Mouse (Mus musculus): ENCODE measurements around the gene Nobox. TPM values are rescaled to one million over a fixed set of nuclear protein-coding genes. Genes with fewer than 3 reads are reported as not detected.

The Nobox gene
- not detected in 2 replicates for polyA plus RNA-seq (2014; fragmentation: Nextera tagmentation; extraction: Ambion mirVana)

DNA sequence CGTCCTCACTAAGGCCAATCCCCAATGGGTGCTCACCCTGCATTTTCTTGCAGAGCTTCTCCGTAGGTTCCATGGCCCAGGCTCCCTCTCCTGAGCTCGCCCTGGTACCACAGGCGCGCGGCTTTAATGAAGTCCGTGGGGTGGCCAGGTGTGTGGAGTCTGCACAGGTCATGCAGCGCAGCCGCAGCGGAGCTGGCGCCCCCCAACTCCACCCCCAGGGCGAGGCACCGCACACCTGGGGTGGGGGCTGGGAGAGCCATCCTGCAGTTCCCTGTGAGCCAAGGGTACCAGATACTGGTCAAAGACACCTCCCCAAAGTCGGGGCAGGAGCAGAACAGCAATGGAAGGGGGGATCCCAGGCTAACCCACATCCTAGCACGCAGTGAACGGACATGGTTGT is at the start of gene Nobox:
Gene Nobox, minus strand, starts transcription at position 101 of the 400 bp plus-strand sequence.
- peak; percentile 23; the same call in 1 of the 2 replicates for ATAC-seq (ENCODE audit: low FRiP score)
- H3K4me3 ChIP-seq (replicated peaks; ENCODE audit: low read length), result no peak within 1 kb of the TSS
- H3K36me3 ChIP-seq (replicated peaks; ENCODE audit: control insufficient read depth, insufficient read depth), result no peaks in the 10 kb centered on the region
- DNase-seq (ENCODE audit: low spot score), result no peak
- H3K4me1 ChIP-seq (replicated peaks; ENCODE audit: control insufficient read depth, insufficient read depth, low read length), result no peaks in the 10 kb centered on the region
- no peaks in the 10 kb centered on the region for H3K9me3 ChIP-seq (ENCODE audit: control insufficient read depth, low read length)
- no peak within 1 kb of the TSS for H3K4me2 ChIP-seq (replicated peaks)
- H3K27ac ChIP-seq, result no peak within 1 kb of the TSS
- H3K9ac ChIP-seq, result no peak within 1 kb of the TSS
- WGBS, result 68% methylated on average over 16 of the region's 16 CpGs
- no peaks in the 10 kb centered on the region for H3K27me3 ChIP-seq (ENCODE audit: control insufficient read depth, insufficient read depth, low read length)

DNA sequence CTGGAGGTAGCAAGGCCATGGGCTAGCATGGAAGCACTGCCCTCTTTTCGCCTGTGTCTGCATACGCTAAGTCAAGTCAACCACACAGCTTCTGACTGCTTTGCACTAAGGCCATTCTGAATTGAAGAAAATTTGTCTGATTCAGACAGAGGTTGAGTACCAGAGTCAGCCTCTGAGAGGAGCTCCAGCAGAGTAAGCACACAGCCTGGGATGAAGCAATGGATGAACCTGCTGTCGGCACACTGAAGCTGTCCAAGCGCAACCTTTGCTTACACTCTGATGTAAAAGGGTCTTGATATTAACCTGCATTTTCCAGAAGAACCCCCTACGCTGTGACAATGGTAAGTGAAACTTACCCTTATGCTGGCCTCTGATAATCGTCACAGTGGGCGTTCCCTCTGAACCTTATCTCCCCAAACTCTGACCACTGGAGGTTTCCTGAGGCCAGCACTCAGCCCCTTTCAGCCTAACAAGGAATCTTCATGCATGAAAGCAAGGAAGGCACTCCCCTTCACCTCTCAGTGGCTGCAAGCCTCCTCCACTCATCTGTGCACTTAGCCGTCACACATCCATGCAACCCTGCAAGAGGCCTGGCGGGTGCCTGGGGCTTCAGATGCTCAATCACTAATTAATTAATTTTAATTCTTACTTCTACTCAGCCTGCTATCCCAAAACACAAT is 45.3 kb upstream of the Nobox start:
- Histone ChIP-seq H3K9me3 (ENCODE audit: control insufficient read depth, low read length) (no peaks in the 10 kb centered on the region), H3K27ac (no peak overlapping the region), H3K4me3 (replicated peaks; ENCODE audit: low read length) (no peak overlapping the region), H3K4me1 (replicated peaks; ENCODE audit: control insufficient read depth, insufficient read depth, low read length) (no peaks in the 10 kb centered on the region), H3K36me3 (replicated peaks; ENCODE audit: control insufficient read depth, insufficient read depth) (no peaks in the 10 kb centered on the region), H3K4me2 (replicated peaks) (no peak overlapping the region), H3K9ac (no peak overlapping the region), H3K27me3 (ENCODE audit: control insufficient read depth, insufficient read depth, low read length) (no peaks in the 10 kb centered on the region)
- ATAC-seq (ENCODE audit: low FRiP score) (peak; percentile 62; the same call in 1 of the 2 replicates), DNase-seq (ENCODE audit: low spot score) (no peak)
- 75% methylated on average over 9 of the region's 9 CpGs for WGBS

DNA sequence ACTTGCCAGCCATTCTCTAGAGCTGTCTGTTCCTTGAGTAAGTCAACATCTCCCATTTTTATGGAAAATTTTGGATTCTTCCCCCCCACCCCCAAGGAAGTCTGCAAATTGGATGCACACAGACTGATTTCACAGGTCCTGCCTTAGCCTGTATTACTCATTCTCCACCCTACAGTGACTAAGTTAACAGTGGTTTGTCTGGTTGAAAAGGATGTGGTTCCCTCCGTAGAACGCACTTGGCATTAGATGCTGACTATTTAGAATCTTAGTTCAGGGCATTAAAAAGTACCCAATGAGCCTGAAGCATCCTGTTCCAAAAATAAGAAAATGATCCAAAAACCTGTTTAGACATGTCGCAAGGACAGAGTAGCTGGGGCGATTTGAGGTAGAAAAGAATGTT is 44.1 kb upstream of the Nobox start:
- Histone ChIP-seq H3K9ac (no peak overlapping the region), H3K27ac (no peak overlapping the region), H3K9me3 (ENCODE audit: control insufficient read depth, low read length) (no peaks in the 10 kb centered on the region), H3K4me2 (replicated peaks) (no peak overlapping the region), H3K36me3 (replicated peaks; ENCODE audit: control insufficient read depth, insufficient read depth) (no peaks in the 10 kb centered on the region), H3K4me1 (replicated peaks; ENCODE audit: control insufficient read depth, insufficient read depth, low read length) (no peaks in the 10 kb centered on the region), H3K27me3 (ENCODE audit: control insufficient read depth, insufficient read depth, low read length) (no peaks in the 10 kb centered on the region), H3K4me3 (replicated peaks; ENCODE audit: low read length) (no peak overlapping the region)
- ATAC-seq (ENCODE audit: low FRiP score) (no peak), DNase-seq (ENCODE audit: low spot score) (no peak)
- WGBS, result 92% methylated on average over 4 of the region's 4 CpGs

DNA sequence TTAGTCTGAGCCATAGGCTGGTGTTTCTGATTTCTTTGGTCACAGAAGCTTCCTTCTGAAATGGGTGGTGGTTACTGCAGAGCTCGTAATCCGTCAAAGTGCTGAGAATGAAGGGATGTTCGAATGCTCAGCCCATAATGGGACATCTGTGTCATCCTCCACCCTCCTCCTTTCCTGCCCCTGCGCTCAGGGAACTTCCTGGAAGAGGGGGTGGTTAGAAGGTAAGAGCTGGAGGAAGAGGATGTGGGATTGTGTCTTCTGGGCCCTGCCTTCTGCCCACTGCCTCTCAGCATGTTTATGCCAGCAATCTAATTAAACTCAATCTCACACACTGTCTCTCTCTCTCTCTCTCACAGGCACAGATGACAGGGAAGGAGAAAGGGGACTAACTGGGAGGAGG is 39.7 kb upstream of the Nobox start:
- Histone ChIP-seq H3K4me2 (replicated peaks) (no peak overlapping the region), H3K9ac (no peak overlapping the region), H3K36me3 (replicated peaks; ENCODE audit: control insufficient read depth, insufficient read depth) (no peaks in the 10 kb centered on the region), H3K4me1 (replicated peaks; ENCODE audit: control insufficient read depth, insufficient read depth, low read length) (no peaks in the 10 kb centered on the region), H3K9me3 (ENCODE audit: control insufficient read depth, low read length) (no peaks in the 10 kb centered on the region), H3K27ac (no peak overlapping the region), H3K27me3 (ENCODE audit: control insufficient read depth, insufficient read depth, low read length) (no peaks in the 10 kb centered on the region), H3K4me3 (replicated peaks; ENCODE audit: low read length) (no peak overlapping the region)
- 75% methylated on average over 4 of the region's 4 CpGs for WGBS
- no peak for ATAC-seq (ENCODE audit: low FRiP score)
- no peak for DNase-seq (ENCODE audit: low spot score)

DNA sequence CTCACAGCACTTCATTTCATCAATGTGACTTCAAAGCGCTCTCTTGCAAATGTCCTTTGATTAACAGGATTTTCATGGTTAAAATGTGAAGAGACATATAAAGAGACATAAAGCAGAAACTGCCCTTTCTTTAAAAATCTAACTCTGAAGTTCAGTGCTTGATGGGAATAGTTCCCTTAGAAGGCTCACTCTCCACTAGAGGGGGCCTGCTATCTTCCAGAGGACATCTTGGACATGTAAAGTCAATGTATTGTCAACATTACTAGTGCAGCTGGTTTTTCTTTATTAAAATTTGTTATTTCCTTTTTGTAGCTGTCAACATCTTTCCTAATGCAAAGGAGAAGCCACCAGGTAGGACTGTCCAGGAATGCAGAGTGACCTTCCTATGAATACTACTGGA is 38.3 kb upstream of the Nobox start:
- no peak overlapping the region for H3K27ac ChIP-seq
- no peak overlapping the region for H3K4me2 ChIP-seq (replicated peaks)
- H3K4me1 ChIP-seq (replicated peaks; ENCODE audit: control insufficient read depth, insufficient read depth, low read length), result no peaks in the 10 kb centered on the region
- WGBS, result 91% methylated on average over 1 of the region's 1 CpGs
- no peaks in the 10 kb centered on the region for H3K9me3 ChIP-seq (ENCODE audit: control insufficient read depth, low read length)
- no peaks in the 10 kb centered on the region for H3K36me3 ChIP-seq (replicated peaks; ENCODE audit: control insufficient read depth, insufficient read depth)
- no peak overlapping the region for H3K9ac ChIP-seq
- DNase-seq (ENCODE audit: low spot score) (no peak), ATAC-seq (ENCODE audit: low FRiP score) (no peak)
- no peaks in the 10 kb centered on the region for H3K27me3 ChIP-seq (ENCODE audit: control insufficient read depth, insufficient read depth, low read length)
- H3K4me3 ChIP-seq (replicated peaks; ENCODE audit: low read length), result no peak overlapping the region

DNA sequence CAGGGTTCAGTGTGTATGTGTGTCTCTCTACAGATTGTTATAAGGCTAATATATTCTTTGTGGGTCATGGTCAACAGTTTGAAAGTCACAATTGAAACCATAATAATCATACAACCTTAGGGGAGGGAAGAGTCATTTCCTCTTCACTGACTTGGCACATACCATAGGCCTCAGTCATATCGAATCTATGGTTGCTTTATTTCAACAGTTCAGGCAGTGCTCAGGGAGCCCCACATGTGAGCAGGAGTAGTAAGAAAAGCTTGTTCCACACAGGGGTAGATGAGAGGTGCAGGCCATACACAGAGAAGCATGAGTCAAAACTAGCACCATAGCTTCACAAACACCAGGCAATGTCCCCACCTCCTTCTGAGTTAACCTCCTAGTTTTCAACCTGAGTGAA is 33.7 kb upstream of the Nobox start:
- Histone ChIP-seq H3K9me3 (ENCODE audit: control insufficient read depth, low read length) (no peaks in the 10 kb centered on the region), H3K4me1 (replicated peaks; ENCODE audit: control insufficient read depth, insufficient read depth, low read length) (no peaks in the 10 kb centered on the region), H3K4me3 (replicated peaks; ENCODE audit: low read length) (no peak overlapping the region), H3K36me3 (replicated peaks; ENCODE audit: control insufficient read depth, insufficient read depth) (no peaks in the 10 kb centered on the region), H3K27ac (no peak overlapping the region), H3K9ac (no peak overlapping the region), H3K4me2 (replicated peaks) (no peak overlapping the region), H3K27me3 (ENCODE audit: control insufficient read depth, insufficient read depth, low read length) (no peaks in the 10 kb centered on the region)
- WGBS, result 82% methylated on average over 1 of the region's 1 CpGs
- DNase-seq (ENCODE audit: low spot score), result no peak
- no peak for ATAC-seq (ENCODE audit: low FRiP score)

DNA sequence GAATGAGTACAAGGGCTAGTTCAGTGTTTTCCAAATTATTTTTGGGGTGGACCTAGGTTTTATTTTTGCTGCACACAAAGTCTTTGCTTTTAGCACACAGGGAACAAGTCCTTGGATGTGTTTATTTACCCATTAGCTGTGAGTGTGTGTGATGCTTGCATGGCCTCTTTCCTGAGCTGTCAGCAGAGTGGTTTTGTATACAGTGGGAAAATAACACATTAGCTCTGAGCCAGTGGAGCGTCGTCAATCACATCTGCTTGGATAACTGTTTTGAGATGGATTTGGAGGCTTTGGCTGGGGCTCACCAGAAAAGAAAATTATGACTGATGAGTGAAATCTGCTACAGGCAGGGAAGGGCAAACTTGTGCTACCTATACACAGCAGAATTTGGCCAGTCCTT is 33.0 kb upstream of the Nobox start:
- Histone ChIP-seq H3K36me3 (replicated peaks; ENCODE audit: control insufficient read depth, insufficient read depth) (no peaks in the 10 kb centered on the region), H3K4me1 (replicated peaks; ENCODE audit: control insufficient read depth, insufficient read depth, low read length) (peaks cover 5% of the 10 kb centered on the region; the same call in 1 of the 2 replicates), H3K9me3 (ENCODE audit: control insufficient read depth, low read length) (no peaks in the 10 kb centered on the region), H3K4me3 (replicated peaks; ENCODE audit: low read length) (no peak overlapping the region), H3K9ac (no peak overlapping the region), H3K27ac (no peak overlapping the region), H3K4me2 (replicated peaks) (no peak overlapping the region), H3K27me3 (ENCODE audit: control insufficient read depth, insufficient read depth, low read length) (no peaks in the 10 kb centered on the region)
- no peak; the same call in 1 of the 2 replicates for ATAC-seq (ENCODE audit: low FRiP score)
- 63% methylated on average over 2 of the region's 2 CpGs for WGBS
- no peak for DNase-seq (ENCODE audit: low spot score)

DNA sequence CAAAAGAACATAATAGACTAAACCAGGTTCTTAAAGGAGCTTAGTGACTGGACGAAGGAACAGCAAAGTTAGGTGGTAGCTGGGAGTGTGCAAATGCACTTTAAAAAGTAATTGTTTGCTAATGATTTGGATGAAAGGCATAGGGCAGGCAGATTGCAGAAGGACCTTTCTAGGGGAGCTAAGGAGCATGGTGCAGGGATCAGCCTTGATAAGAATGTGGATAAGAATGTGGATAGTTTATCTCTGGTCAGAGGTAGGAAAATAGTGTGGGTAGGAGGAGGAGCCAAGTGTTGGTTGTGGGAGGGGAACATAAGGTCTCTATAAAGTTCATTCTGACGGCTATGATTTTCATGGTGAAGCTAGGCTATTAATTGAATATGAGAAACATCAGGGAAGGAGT is 29.4 kb upstream of the Nobox start:
- Histone ChIP-seq H3K4me2 (replicated peaks) (no peak overlapping the region), H3K27ac (no peak overlapping the region), H3K9ac (no peak overlapping the region), H3K4me3 (replicated peaks; ENCODE audit: low read length) (no peak overlapping the region), H3K4me1 (replicated peaks; ENCODE audit: control insufficient read depth, insufficient read depth, low read length) (peaks cover 7% of the 10 kb centered on the region; the same call in 1 of the 2 replicates), H3K27me3 (ENCODE audit: control insufficient read depth, insufficient read depth, low read length) (no peaks in the 10 kb centered on the region), H3K9me3 (ENCODE audit: control insufficient read depth, low read length) (no peaks in the 10 kb centered on the region), H3K36me3 (replicated peaks; ENCODE audit: control insufficient read depth, insufficient read depth) (no peaks in the 10 kb centered on the region)
- 70% methylated on average over 2 of the region's 2 CpGs for WGBS
- ATAC-seq (ENCODE audit: low FRiP score), result no peak
- no peak for DNase-seq (ENCODE audit: low spot score)

DNA sequence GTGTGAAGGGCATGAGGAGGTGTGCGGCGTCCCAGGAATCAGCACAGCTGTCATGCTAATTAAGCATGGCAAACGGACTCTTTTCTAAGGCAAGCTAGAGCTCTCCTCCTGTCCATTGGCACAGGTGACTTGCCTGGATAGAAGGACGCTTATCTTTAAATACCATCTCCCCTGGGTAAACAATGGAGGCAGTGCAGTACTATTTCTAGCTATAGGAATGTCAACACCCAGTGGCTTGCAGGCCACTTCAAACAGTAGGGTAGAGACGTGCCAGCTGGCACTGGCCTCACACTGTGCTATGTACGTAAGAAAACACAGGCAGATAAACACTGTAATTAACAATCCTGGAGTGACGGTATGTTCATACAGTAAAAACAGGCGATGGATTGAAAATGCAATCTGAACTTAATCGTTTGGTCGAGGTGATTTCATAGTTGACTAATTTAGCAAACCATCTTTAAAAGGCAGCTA is 28.2 kb upstream of the Nobox start:
- Histone ChIP-seq H3K4me2 (replicated peaks) (no peak overlapping the region), H3K4me1 (replicated peaks; ENCODE audit: control insufficient read depth, insufficient read depth, low read length) (peaks cover 11% of the 10 kb centered on the region; the same call in 1 of the 2 replicates), H3K4me3 (replicated peaks; ENCODE audit: low read length) (no peak overlapping the region), H3K9me3 (ENCODE audit: control insufficient read depth, low read length) (no peaks in the 10 kb centered on the region), H3K36me3 (replicated peaks; ENCODE audit: control insufficient read depth, insufficient read depth) (no peaks in the 10 kb centered on the region), H3K9ac (no peak overlapping the region), H3K27me3 (ENCODE audit: control insufficient read depth, insufficient read depth, low read length) (no peaks in the 10 kb centered on the region), H3K27ac (no peak overlapping the region)
- peak; percentile 81 for ATAC-seq (ENCODE audit: low FRiP score)
- no peak for DNase-seq (ENCODE audit: low spot score)
- 37% methylated on average over 10 of the region's 10 CpGs for WGBS

Data from hindbrain, embryonic 14.5 days (tissue).